26 mouse cellular contexts compared by ENCODE assay signal in genomic region chr14:101891903-101892448, GRCm38 (mm10).
DNase-seq lines count a peak whose midpoint lies in the region; ATAC-seq and TF ChIP-seq lines count a peak whose summit lies in the region.
"Had no signal": no experiment of that assay in that cellular context is flagged by ENCODE, and none has a peak within 500 bp of the region (broad histone marks: within the 10 kb centered on the region; RNA-seq: fewer than 3 reads in every experiment).

No protein-coding gene starts in this region.

- no peaks in the 10 kb centered on the region for H3K4me1 ChIP-seq in cerebellum, adult 2 months (ENCODE audit: control insufficient read depth, insufficient read depth, low read length)
- H3K4me1 ChIP-seq in kidney, embryonic 15.5 days, result no peaks in the 10 kb centered on the region
- H3K4me1 ChIP-seq in embryonic facial prominence, embryonic 14.5 days (ENCODE audit: control insufficient read depth, insufficient read depth, low read length), result 0 out of 2 replicates have a peak, but pooled peaks cover 4% of the 10 kb centered on the region
- H3K4me1 ChIP-seq in stomach, embryonic 14.5 days (ENCODE audit: control insufficient read depth, insufficient read depth, low read length), result no peaks in the 10 kb centered on the region
- H3K4me1 ChIP-seq: hindbrain, embryonic 15.5 days; midbrain, embryonic 10.5 days had no signal

- 0 out of 2 replicates have a peak, but pooled peaks have one; percentile 15 for ATAC-seq in cerebellum, adult (ENCODE audit: insufficient number of reproducible peaks, low FRiP score, low TSS enrichment)
- ATAC-seq in kidney, embryonic 15.5 days (replicated peaks; ENCODE audit: low FRiP score), result peak; percentile 60; the same call in 1 of the 2 replicates
- ATAC-seq in embryonic facial prominence, embryonic 14.5 days (ENCODE audit: low read depth), result peak; percentile 66; the same call in 1 of the 2 replicates
- ATAC-seq in stomach, embryonic 14.5 days (ENCODE audit: insufficient number of reproducible peaks, insufficient read depth, low FRiP score, low read depth), result 0 out of 2 replicates have a peak, but pooled peaks have one; percentile 42
- ATAC-seq: activated CD4-positive, CD25-positive, alpha-beta regulatory T cell, adult 4 months had no signal

- H3K9me3 ChIP-seq in kidney, embryonic 15.5 days (replicated peaks), result no peaks in the 10 kb centered on the region
- no peaks in the 10 kb centered on the region for H3K9me3 ChIP-seq in embryonic facial prominence, embryonic 14.5 days (ENCODE audit: control insufficient read depth, low read length)
- H3K9me3 ChIP-seq in stomach, embryonic 14.5 days (ENCODE audit: control insufficient read depth, low read depth, low read length), result no peaks in the 10 kb centered on the region
- H3K9me3 ChIP-seq: hindbrain, embryonic 15.5 days; midbrain, embryonic 10.5 days had no signal

- H3K27me3 ChIP-seq in cerebellum, adult 2 months (ENCODE audit: control insufficient read depth, insufficient read depth, low read length), result no peaks in the 10 kb centered on the region
- H3K27me3 ChIP-seq in kidney, embryonic 15.5 days, result no peaks in the 10 kb centered on the region
- H3K27me3 ChIP-seq in embryonic facial prominence, embryonic 14.5 days (replicated peaks; ENCODE audit: control insufficient read depth, insufficient read depth, low read length), result no peaks in the 10 kb centered on the region
- H3K27me3 ChIP-seq in stomach, embryonic 14.5 days (ENCODE audit: control insufficient read depth, insufficient read depth, low read length), result no peaks in the 10 kb centered on the region
- H3K27me3 ChIP-seq: hindbrain, embryonic 15.5 days had no signal

- peaks cover 3% of the 10 kb centered on the region; the same call in 1 of the 2 replicates for H3K36me3 ChIP-seq in kidney, embryonic 15.5 days
- no peaks in the 10 kb centered on the region for H3K36me3 ChIP-seq in embryonic facial prominence, embryonic 14.5 days (ENCODE audit: control insufficient read depth, insufficient read depth, low read length)
- H3K36me3 ChIP-seq in stomach, embryonic 14.5 days (ENCODE audit: control insufficient read depth, insufficient read depth, low read length), result no peaks in the 10 kb centered on the region
- H3K36me3 ChIP-seq: G1E; hindbrain, embryonic 15.5 days; midbrain, embryonic 10.5 days had no signal

- no peak overlapping the region for H3K27ac ChIP-seq in cerebellum, adult 2 months (ENCODE audit: insufficient read depth, low read length)
- peak overlapping the region; percentile 63 for H3K27ac ChIP-seq in kidney, embryonic 15.5 days
- no peak overlapping the region for H3K27ac ChIP-seq in embryonic facial prominence, embryonic 14.5 days (replicated peaks; ENCODE audit: low read depth, low read length)
- H3K27ac ChIP-seq in stomach, embryonic 14.5 days (ENCODE audit: low read length), result no peak overlapping the region
- H3K27ac ChIP-seq: heart, adult 2 months; hindbrain, embryonic 15.5 days; midbrain, embryonic 10.5 days had no signal

- no peak for DNase-seq in cerebellum, adult 2 months
- DNase-seq in kidney, adult 8-10 months, result no peak
- peak; percentile 27 for DNase-seq in embryonic facial prominence, embryonic 14.5 days (ENCODE audit: low spot score)
- DNase-seq in urinary bladder, postnatal 14 days (ENCODE audit: low spot score), result no peak
- DNase-seq in thymus, adult 18-20 months, result no peak
- DNase-seq: adrenal gland, postnatal 14 days; cerebellum, adult 11-12 months; cerebellum, postnatal 25 days; embryo, embryonic 11 days; gastrocnemius, postnatal 10 days; heart, adult 2 months; heart, postnatal 14 days; kidney, adult 2 months; layer of hippocampus, postnatal 36 days; lung, adult 2 months; lung, postnatal 4 days; right cerebral cortex, postnatal 14 days; thymus, postnatal 14 days had no signal

- no peak for TF ChIP-seq CTCF in cerebellum, adult 2 months (IDR thresholded peaks at IDR 0.05; ENCODE audit: borderline replicate concordance, insufficient read depth, low read depth, low read length)

- no peak overlapping the region for H3K9ac ChIP-seq in kidney, embryonic 15.5 days
- H3K9ac ChIP-seq in embryonic facial prominence, embryonic 14.5 days (ENCODE audit: low read depth, low read length), result no peak overlapping the region
- no peak overlapping the region for H3K9ac ChIP-seq in stomach, embryonic 14.5 days (replicated peaks; ENCODE audit: low read depth, low read length)
- H3K9ac ChIP-seq: hindbrain, embryonic 15.5 days had no signal

- H3K4me3 ChIP-seq in cerebellum, adult 2 months (replicated peaks; ENCODE audit: insufficient read depth, low read depth, low read length), result no peak overlapping the region
- no peak overlapping the region for H3K4me3 ChIP-seq in kidney, embryonic 15.5 days (replicated peaks)
- no peak overlapping the region for H3K4me3 ChIP-seq in embryonic facial prominence, embryonic 14.5 days (ENCODE audit: low read depth, low read length)
- no peak overlapping the region for H3K4me3 ChIP-seq in stomach, embryonic 14.5 days (ENCODE audit: low read depth, low read length)
- H3K4me3 ChIP-seq: heart, adult 2 months; hindbrain, embryonic 15.5 days; midbrain, embryonic 10.5 days had no signal

- TF ChIP-seq POLR2A in cerebellum, adult 2 months (IDR thresholded peaks at IDR 0.05; ENCODE audit: borderline replicate concordance, insufficient read depth, low read length), result no peak

- no peak overlapping the region for H3K4me2 ChIP-seq in kidney, embryonic 15.5 days
- H3K4me2 ChIP-seq in embryonic facial prominence, embryonic 14.5 days (ENCODE audit: low read depth, low read length), result no peak overlapping the region
- H3K4me2 ChIP-seq in stomach, embryonic 14.5 days (replicated peaks; ENCODE audit: low read depth, low read length), result no peak overlapping the region
- H3K4me2 ChIP-seq: hindbrain, embryonic 15.5 days; liver, embryonic 11.5 days had no signal

- WGBS in cerebellum, adult 2 months, result 88% methylated on average over 10 of the region's 10 CpGs
- 71% methylated on average over 10 of the region's 10 CpGs for WGBS in kidney, embryonic 15.5 days
- 70% methylated on average over 10 of the region's 10 CpGs for WGBS in embryonic facial prominence, embryonic 14.5 days
- WGBS in stomach, embryonic 14.5 days, result 62% methylated on average over 10 of the region's 10 CpGs

Comparison
In these comparisons a context has a peak if more than half of its experiments do, and no peak if none do; other contexts are left out.
1. ATAC-seq: peak in every context shown above with its lines; median percentile 66 in embryonic facial prominence, embryonic 14.5 days; 60 in kidney, embryonic 15.5 days; 42 in stomach, embryonic 14.5 days; 15 in cerebellum, adult.